Mouse (Mus musculus): ENCODE results near the gene Gm44973.

DNA sequence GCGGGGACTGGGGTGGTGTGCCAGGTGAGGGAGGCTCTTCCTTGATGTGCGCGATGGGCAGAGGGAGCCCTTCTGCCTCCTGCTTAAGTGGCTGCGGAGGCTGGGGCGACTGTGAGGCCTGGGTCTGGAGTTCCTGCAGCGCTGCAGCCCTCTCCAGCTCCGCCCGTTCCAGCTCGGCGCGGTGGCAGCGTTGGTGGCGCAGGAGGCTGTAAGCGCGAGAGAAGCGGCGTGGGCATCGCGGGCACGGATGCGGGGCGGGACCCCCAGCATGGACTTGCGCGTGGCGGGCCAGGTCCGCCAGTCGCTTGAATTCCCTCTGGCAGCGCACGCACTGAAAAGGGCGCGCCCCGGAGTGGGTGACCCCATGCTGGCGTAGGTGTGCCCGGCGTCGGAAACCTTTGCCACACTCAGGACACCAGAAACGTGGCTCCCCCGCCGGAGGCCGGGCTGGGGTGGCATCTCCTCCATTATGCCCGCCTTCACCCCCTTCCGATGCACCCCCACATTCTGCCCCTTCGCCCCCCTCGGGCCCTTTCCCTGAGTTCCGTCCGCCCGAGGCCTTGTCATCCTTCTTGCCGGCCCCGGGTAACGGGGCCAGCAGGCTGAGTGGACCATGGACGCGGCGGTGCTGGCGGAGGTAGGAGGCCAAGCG, 21.8 kb upstream of the Gm44973 start:
- TF ChIP-seq POLR2A (IDR thresholded peaks at IDR 0.05; ENCODE audit: low read depth, low read length): no peak
- no peak for TF ChIP-seq CTCF (IDR thresholded peaks at IDR 0.05; ENCODE audit: borderline replicate concordance, insufficient read depth, low read length)
